Mouse (Mus musculus) kidney, adult 9 months (tissue): ENCODE measurements at regions not wholly inside any gene's neighbourhood (a gene's known extent, or its start where the extent isn't known, plus 50 kb on each side); places are given as distances from the start of the nearest gene placed in this dataset.
A peak's percentile ranks its signal among the peaks of the same experiment; 100 is the strongest.

Source experiments
- DNase-seq: peaks from one replicate; pipeline ENCODE4 v3.0.0; 2022

DNA sequence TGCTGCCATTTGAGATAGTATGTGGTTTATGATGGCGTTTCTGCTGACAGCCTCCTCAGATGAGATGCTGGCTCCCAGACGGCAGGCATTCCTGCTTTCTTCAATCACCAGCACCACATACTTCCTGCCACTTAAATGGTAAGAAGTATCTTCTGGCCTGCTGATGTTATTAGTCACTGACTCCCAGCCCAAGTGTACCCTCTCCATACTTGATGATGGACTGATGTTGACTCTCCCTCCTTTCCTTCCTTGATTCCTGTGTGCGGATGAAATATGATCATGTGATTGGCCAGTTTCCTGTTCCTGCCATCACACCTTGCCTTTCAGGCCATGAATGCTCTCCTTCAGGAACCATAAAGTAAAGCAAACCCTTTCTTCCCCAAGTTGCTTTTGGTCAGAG, 50.8 kb upstream of the Rpl10-ps3 start:
- no peak for DNase-seq

DNA sequence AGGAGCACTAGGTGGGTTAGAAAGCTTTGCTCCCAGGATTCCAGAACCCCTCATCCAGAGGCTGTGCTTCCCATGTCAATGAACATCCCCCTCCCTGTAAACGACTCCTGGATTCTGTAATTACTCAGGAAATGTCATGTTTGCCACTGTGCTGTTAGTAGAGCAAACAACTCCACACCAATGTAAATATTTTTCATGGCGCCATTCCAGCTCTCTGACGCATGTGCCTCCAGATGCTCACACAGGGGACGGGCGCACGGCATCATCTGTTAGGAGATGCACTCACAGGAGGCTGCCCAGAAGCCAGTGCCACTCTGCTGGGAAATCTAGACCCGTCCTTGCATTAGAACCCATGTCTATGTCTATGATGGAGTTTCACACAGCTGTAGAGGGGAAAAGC, 51.3 kb upstream of the Rpl10-ps3 start:
- no peak for DNase-seq

GRCm38 (mm10) chr9:50408396-50408795, 63.6 kb upstream of the Rpl10-ps3 start:
- DNase-seq, result no peak

- DNase-seq, result no peak
Observed at GRCm38 (mm10) chr9:50408845-50409244, 64.1 kb upstream of the Rpl10-ps3 start.

DNA sequence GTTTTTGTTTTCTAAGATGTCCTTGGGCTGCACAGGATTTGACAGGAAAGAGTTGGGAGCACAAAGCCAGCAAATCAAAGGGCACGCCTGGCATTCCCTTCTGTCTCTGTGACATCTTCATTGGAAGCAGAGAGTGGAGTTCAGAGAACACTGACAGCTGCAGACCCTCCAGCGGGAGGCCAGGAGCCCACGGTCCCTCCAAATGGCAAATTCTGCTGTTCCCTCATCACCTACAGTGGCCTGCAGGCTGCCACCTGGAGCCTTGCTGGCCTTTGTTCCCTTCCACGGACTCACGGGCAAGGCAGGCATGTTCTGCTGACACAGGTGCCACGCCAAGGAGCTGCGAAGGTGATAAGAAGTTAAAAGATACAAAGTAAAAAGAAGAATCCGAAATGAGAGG, 68.2 kb upstream of the Rpl10-ps3 start:
- DNase-seq, result no peak

DNA sequence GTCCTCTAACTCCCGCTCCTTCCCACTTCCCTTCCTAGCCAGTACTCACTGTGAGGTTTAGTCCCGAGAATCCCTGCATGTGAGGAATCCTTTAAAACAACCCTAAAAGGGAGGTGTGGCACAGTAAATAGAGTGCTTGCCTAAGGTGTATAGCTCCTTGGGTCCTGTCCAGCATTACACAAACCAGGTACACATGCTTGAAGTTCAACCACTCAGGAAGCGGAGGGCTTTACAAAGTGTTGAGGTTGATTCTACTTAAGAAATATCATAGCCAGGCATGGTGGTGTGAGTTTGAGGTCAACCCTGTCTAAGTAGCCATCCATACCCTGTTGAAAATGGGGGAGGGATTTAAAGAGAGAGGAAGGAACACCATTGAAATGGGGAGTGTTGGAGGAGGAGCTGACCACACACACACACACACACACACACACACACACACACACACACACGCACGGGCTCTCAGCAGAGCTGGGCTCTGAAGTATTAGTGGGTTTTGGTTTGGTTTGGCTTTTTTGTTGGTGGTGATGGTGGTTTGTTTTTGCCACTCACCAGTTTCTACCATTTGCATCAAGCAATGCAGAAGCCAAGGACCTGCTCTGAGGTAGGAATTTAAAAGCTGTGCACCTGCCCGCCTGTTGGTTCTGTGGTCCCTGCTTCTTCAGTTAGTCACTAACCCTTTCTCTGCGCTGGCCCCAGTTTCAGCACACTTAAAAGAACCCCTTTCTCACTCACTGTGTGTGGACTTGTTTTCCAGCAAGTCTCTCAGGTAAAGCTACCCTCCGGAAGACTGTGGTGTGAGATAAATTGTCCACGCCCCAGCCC, 69.0 kb upstream of the Rpl10-ps3 start:
- DNase-seq, result no peak

GRCm38 (mm10) chr9:50414796-50415340, 70.1 kb upstream of the Rpl10-ps3 start:
- peak; percentile 79 for DNase-seq

DNA sequence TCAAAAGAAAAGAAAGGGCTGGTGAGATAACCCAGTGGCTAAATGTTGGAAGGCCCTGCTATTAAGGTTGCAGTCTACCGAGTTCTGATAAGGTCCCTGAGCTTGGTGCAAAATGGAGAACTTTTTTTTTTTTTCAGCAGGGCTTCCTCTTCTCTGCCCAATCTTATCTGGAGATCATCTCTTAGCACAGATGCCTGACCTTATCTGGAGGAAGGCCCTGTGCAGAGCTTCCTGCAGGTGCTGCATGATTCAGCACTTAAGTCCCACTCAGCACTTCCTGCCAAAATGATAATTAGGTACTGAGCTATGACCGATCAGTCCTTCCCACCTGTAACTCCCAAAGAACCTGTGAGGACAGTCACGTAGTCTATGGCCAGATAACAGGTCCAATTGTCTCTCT, 71.9 kb upstream of the Rpl10-ps3 start:
- DNase-seq, result peak; percentile 36

GRCm38 (mm10) chr9:50421061-50421460, 73.3 kb upstream of the Plet1 start:
- DNase-seq, result no peak

- DNase-seq, result no peak
Observed at GRCm38 (mm10) chr9:50421572-50422285, 72.6 kb upstream of the Plet1 start.

DNA sequence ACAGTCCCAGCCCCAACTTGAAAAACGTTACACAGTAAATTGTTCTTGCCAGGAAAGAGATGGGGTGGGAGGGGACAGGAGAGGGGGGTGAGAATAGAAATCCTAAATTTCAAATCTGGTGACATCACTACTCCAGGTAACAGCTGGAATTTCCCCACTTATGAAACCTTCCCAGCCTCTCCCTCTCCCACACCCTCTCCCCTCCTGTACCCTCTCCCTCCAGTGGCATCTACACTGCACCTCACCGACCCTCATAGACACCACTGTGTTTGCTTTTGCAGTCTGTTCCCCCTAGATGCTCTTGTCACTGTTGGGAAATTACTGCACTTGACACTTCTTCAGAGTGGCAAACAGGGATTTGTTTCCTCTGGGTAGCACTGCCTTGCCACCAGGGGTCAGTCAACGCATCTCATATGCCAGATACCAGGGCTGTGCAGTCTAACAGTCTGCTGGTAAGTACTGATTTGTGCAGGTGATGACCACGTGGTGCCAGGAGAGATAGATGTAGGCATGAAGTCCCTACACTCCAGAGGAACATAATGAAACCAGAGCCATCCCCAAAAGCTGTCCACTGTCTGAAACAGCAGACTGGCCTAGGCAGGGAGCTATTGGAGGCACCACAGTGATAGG, 68.3 kb upstream of the Plet1 start:
- DNase-seq, result no peak

DNA sequence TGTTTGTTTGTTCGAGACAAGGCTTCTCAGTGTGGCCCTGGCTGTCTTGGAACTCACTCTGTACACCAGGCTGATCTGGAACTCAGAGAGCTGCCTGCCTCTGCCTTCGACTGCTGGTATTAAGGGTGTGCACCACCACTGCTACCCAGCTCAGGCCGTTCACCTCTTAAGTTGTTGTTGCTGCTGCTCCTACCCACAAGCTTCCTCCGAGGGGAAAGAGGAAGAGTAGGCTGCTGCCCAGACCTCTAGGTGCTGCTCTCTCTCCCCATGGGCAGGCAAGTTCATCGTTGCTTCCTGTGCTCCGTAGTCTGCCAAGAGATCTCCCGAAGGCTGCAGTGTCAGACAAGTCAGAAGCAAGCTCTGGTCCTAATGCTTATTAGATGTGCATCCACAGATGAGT, 64.2 kb upstream of the Plet1 start:
- no peak for DNase-seq

DNA sequence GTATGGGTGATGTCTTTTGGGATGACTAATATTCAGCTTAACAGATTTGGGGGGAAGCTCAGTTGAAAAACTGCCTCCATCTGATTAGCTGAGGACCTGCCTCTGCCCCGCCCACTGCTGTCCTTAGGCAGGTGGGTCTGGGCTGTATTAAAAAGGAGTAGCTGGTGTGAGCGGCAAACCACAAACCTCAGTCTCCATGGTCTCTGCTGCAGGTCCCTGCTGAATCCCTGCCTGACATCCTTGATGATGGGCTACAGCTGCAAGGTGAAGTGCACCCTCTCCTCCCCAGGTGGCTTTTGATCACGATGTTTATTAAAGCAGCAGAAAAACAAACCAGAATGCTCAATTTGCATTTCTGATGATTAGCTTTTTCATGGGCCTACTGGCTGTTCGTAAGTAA, 60.8 kb upstream of the Plet1 start:
- no peak for DNase-seq

DNA sequence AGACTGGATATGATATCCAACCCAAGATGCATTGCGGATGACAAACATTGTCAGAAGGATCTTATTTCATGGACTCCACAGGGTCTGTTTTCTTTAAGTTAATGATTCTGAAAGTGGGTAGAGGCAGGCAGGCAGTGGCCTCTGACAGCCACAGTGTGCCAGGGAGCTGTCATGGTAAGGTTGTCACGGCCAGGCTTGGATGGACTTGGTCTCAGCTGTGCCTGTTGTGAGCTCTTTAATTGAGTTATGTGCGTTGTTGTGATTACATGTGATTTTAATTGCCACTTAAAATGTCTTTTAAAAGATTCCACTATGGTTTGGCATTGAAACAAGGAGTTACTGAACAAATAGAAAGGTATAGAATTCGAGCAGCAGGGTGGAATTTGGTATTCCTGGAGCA, 60.3 kb upstream of the Plet1 start:
- DNase-seq, result no peak

DNA sequence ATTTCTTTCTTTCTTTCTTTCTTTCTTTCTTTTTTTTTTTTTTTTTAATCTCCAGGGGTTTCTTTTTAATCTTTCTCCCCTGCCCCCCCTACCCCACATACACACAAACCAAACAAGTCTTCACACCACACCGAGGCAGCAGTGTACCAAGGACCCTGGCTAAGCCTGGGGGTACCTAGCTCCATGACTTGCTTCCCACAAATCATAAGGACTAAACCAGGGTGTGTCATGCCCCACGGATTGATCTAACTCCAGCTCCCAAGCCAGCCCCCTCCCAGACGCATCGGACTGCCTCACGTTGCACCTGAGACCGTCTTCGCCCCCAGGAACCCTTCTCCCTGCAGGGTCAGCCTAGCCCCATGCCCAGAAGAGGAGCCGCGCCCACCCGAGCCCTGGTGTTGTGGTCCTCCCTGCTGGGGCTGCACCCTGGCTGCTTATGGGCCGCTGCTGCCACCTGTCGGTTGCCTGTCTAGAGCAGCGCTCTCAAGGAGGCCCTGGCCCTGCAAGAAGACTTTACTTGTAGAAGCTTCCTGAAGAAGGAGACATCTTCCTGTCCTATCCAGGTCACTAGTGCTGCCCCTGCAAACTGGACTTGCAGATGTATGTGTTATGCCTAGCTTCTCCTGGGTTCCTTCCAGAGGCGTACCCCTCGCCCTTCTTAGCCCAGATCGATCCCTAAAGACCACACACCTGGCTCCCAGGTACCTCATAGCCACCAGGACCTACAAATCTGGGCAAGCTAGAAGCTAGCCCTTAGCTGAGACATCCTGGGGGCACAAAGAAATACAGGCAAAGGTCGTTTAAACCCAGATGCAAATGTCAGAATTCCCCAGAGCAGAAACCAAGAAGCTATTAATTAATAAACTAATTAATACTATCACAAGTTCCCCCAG, 56.2 kb upstream of the Plet1 start:
- DNase-seq, result peak; percentile 75

DNA sequence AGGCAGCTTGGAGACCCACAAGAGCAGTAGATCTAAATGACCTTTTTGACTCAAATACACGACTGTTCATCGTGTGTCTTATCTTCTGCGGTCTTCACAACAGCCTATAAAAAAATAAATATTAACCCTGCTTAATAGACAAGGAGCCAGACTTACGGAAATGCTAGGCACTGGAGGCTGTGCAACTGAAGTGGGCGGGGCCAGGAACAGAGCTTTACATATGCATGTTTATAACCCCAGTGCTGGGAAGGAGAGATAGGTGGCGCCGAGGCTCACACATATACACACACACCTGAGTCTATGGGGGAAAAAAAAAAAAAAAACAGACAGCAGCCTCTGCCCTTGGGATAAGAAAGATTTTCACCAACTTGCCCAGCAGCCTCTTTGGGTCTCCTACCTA, 55.6 kb upstream of the Plet1 start:
- DNase-seq, result no peak

DNA sequence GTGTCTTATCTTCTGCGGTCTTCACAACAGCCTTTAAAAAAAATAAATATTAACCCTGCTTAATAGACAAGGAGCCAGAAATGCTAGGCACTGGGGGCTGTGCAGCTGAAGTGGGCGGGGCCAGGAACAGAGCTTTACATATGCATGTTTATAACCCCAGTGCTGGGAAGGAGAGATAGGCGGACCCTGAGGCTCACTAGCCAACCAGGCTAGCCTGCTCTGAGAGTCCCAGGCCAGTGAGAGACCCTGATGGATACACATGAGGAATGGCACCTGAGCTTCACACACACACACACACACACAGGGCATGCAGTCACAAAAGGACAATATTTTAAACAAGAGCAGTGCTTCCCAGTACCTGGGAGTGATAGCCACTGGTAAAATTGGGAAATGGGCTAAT, 54.1 kb upstream of the Plet1 start:
- no peak for DNase-seq

DNA sequence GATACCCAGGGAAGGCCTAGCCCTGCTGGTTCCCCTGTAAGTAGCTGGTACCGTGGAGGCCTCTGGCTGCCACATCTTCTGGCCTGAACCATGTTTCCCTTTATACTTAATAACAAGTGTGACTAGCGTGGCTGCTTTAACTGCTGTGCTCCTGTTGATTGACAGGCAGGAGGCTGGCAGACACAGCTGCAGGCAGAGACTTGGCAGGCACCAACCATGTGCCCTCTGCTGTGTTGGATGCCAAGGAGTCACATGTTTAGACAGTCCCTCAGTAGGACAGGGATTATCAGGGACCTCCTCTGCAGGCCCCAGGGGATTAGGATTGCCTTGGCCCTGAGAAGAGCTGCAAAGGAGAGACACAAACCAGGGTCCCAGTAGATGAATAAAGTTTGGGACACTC, 53.6 kb upstream of the Plet1 start:
- DNase-seq, result peak; percentile 29

- peak; percentile 67 for DNase-seq
Observed at GRCm38 (mm10) chr9:50443708-50444463, 50.4 kb upstream of the Plet1 start.
